Mouse (Mus musculus) G1E (cell line): ENCODE data around the gene Zfp12. TPM values are rescaled to one million over a fixed set of nuclear protein-coding genes. Genes with fewer than 3 reads are reported as not detected.

Experiments
- ATAC-seq: 2 replicates; pipeline ENCODE4 v1.8.0; 2016; ENCODE audit warnings: mild to moderate bottlenecking; ENCODE audit not compliant: insufficient number of reproducible peaks, poor library complexity, low FRiP score, severe bottlenecking; ENCODE audit errors: extremely low read depth
- DNase-seq: peaks from one replicate; pipeline ENCODE4 v3.0.0; 2012; ENCODE audit warnings: low spot score
- H3K27me3 ChIP-seq: 2 replicates; pipeline ENCODE4 v1.6.1; 2012; ENCODE audit warnings: mild to moderate bottlenecking, low read length, inconsistent platforms; ENCODE audit not compliant: insufficient read depth
- H3K36me3 ChIP-seq: replicated peaks from 2 replicates; pipeline ENCODE3; 2012; ENCODE audit warnings: mild to moderate bottlenecking, inconsistent platforms
- H3K4me1 ChIP-seq: 2 replicates; pipeline ENCODE4 v1.6.1; 2012; ENCODE audit warnings: low read depth, low read length, inconsistent platforms, mixed read lengths; ENCODE audit not compliant: insufficient read depth
- H3K4me3 ChIP-seq: 2 replicates; pipeline ENCODE4 v1.5.1; 2012; ENCODE audit warnings: low read depth, mild to moderate bottlenecking, inconsistent platforms, low read length, moderate library complexity, mixed read lengths
- H3K9me3 ChIP-seq: replicated peaks from 2 replicates; pipeline ENCODE4 v1.6.1; 2012; ENCODE audit warnings: inconsistent platforms
- CTCF ChIP-seq: IDR thresholded peaks from 2 replicates; pipeline ENCODE4 v1.5.1; 2012; ENCODE audit warnings: low read depth, low read length, inconsistent platforms, mixed read lengths
- GATA1 ChIP-seq: IDR thresholded peaks from 2 replicates; pipeline ENCODE4 v1.6.1; 2012; ENCODE audit warnings: borderline replicate concordance, low read length, inconsistent platforms, mixed read lengths
- GATA2 ChIP-seq: IDR thresholded peaks from 2 replicates; pipeline ENCODE4 v1.6.1; 2012; ENCODE audit warnings: low read depth, low read length, inconsistent platforms, borderline replicate concordance
- POLR2AphosphoS5 ChIP-seq: IDR thresholded peaks from 2 replicates; pipeline ENCODE4 v1.6.1; 2012; ENCODE audit warnings: low read depth, low read length, inconsistent platforms; ENCODE audit not compliant: insufficient replicate concordance
- TAL1 ChIP-seq: conservative IDR thresholded peaks from 2 replicates; pipeline ENCODE4 v1.6.1; 2012; ENCODE audit warnings: low read depth, low read length, inconsistent platforms, mixed read lengths
- polyA plus RNA-seq: library from polyadenylated mRNA; stranded (reverse); fragments of >175 nt; gene quantifications from 2 replicates; pipeline ENCODE4 v1.2.3, GENCODE M21; 2012
- total RNA-seq, 2 experiments: library from RNA; stranded (forward) in 1 of 2; stranded (reverse) in 1 of 2; fragments of 200-1000 nt in 1 of 2; fragments of >200 nt in 1 of 2; fragmentation: Nextera tagmentation in 1 of 2; gene quantifications; 2 replicates each; pipeline ENCODE4 v1.2.3; 2014 to 2017

Gene Zfp12
- total and polyA plus RNA-seq, 3 experiments = 4.2 to 22.3 (median 21.4) TPM

DNA sequence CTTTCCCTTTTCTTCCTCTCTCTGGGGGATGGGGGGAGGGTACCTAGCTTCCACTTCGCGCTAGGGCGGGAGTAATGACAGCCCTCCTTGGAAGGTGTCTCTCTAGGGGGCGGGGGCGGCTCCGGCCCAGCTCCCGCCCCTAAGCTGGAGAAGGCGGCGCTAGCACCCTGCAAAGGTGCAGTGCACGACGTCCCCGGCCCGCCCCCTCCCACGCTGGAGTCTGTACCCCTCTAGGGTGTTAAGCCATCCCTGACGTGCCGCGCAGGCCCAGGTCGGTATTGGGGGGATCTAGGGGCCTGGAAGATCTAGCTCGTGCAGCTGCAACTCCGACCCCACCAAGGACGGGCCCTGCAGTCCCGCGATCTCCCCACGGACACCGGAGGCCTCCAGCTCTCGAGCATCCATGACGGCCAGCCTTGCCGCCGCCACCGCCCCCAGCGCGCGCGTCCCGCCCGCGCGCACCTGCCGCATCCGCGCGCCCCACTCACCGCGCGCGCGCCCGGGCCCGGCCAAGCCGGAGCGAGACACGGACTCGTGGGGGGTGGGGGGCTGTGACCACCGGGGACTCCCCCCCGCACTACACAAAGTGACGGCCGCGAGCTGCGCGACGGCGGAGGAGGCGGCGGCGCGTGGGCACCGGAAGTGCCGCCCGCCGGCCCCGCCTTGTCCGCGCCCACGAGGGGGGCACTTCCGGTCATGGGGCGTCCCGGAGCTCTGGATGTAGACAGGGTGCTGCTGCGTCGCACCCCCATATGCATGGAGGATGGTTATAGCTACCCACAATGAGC lies 34.6 kb downstream of the Zfp12 start, which contains the start of gene Zfp316:
Gene Zfp316, minus strand, starts transcription at position 660 of the 788 bp plus-strand sequence.
- peak; percentile 52 for ATAC-seq

DNA sequence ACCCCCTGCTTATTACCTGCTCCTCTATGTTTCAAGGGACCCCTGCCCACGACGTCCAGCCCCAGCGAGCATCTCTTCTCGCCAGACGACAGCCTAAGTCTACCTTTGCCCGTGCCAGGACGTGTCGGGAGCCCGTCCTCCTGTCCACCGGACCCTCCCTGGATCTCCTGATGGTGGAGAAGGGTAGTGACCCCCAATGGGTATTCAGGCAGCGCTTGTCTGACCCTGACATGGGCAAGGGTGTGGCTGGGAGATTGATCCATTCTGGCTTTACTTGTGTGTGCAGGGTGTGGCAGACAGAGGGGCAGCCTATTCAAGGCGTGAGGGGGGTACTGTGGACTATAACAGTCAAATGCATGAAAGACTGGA lies 35.2 kb downstream of the Zfp12 start:
- no peak for ATAC-seq

More for the DNA sequence above, 34.6 kb downstream of the Zfp12 start, which contains the start of gene Zfp316:
- Histone ChIP-seq H3K9me3 (no peaks in the 10 kb centered on the region), H3K4me3 (peak within 1 kb of the TSS; percentile 85), H3K36me3 (peaks cover 22% of the 10 kb centered on the region), H3K27me3 (peaks cover 1% of the 10 kb centered on the region; the same call in 1 of the 2 replicates), H3K4me1 (peaks cover 74% of the 10 kb centered on the region)
- TF ChIP-seq CTCF (no peak), GATA2 (no peak), TAL1 (no peak), GATA1 (no peak), POLR2AphosphoS5 (no peak)
- peak; percentile 64 for DNase-seq

DNA sequence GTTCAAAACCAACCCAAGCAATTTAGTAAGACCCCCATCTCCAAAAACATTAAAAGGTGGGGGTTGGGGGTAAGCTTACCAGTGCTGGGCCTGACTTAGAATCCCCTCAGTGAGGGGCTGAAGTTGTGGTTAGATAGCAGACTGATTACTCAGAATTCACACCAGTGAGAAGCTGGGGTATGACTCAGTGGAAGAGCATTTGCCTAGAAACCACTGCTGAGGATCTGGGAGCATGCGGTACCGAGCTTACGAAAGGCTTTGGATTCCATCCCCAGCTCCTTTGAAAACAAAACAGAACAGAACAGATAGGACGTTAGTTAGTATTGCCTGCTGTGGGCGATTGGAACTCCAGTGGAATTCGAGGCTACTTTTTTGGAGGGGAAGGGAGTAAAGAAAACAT lies 36.7 kb downstream of the Zfp12 start:
- Histone ChIP-seq H3K36me3 (peaks cover 13% of the 10 kb centered on the region), H3K27me3 (peaks cover 16% of the 10 kb centered on the region; the same call in 1 of the 2 replicates), H3K9me3 (no peaks in the 10 kb centered on the region), H3K4me3 (no peak overlapping the region), H3K4me1 (peaks cover 76% of the 10 kb centered on the region)
- DNase-seq (no peak), ATAC-seq (no peak)
- TF ChIP-seq CTCF (no peak), POLR2AphosphoS5 (no peak), TAL1 (no peak), GATA2 (no peak), GATA1 (no peak)

More for the DNA sequence above, 35.2 kb downstream of the Zfp12 start:
- TF ChIP-seq GATA2 = no peak
- TF ChIP-seq CTCF = no peak
- TF ChIP-seq TAL1 = no peak
- TF ChIP-seq GATA1 = no peak
- TF ChIP-seq POLR2AphosphoS5 = no peak
- Histone ChIP-seq H3K36me3 (peaks cover 17% of the 10 kb centered on the region), H3K27me3 (peaks cover 5% of the 10 kb centered on the region; the same call in 1 of the 2 replicates), H3K4me3 (peak overlapping the region; percentile 85), H3K9me3 (no peaks in the 10 kb centered on the region), H3K4me1 (peaks cover 73% of the 10 kb centered on the region)
- DNase-seq = peak; percentile 13

DNA sequence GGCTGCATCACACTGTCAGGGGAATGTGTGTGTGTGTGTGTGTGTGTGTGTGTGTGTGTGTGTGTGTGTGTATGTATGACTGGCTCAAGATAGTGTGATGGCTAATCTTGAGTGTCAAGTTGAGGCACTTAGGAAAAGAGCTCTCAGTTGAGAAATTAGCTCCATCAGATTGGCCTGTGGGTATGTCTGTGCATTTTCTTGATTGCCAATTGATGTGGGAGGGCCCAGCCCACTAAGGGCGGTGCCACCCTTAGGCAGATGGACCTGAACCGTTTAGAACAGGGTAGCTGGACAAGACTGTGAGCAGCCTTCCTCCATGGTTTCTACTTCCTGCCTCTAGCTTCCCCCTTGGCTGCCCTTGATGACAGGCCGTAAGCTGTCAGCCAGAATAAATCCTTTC lies 37.1 kb downstream of the Zfp12 start:
- no peak for ATAC-seq
- H3K4me3 ChIP-seq = no peak overlapping the region; the same call in 1 of the 2 replicates

DNA sequence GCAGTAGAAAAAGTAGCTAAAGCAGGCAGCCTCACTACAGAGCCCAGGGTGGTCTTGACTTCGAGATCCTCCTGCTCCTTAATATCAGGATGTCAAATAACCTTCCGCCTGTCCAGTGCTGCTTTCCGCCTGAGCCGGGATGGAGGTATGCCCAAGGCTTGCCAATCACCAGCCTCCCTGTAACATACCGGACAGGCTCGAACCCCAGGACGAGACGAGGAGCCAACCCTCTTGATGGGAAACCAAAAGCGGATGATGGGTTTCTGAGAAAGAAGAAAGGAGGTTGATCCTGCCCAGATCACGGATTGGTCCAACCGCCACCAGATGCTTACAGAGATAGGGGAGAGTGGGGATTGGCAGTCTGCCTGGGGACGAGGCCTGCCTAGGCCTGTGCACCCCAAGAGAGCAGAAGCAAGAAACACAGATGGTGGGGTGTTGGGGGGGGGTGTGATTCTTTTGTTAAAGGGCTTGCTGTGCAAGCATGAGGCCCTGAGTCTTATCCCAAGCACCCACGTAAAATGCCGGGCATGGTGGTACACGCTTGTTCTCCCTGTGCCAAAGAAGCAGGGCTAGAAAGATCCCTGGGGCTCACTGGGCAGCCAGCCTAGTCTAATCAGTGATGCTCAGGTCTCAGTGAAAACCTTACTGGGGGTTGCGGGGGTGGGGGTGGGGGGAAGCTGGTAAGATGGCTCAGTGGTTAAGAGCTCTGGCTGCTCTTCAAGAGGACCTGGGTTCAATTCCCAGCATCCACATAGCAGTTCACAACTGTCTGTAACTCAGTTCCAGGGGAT lies 37.8 kb downstream of the Zfp12 start:
- peak; percentile 70 for DNase-seq
- TF ChIP-seq GATA1 (no peak), GATA2 (no peak), CTCF (no peak), TAL1 (no peak; the same call in 1 of the 2 replicates), POLR2AphosphoS5 (no peak)

More for the DNA sequence above, 37.1 kb downstream of the Zfp12 start:
- Histone ChIP-seq H3K36me3 (peaks cover 13% of the 10 kb centered on the region), H3K9me3 (no peaks in the 10 kb centered on the region), H3K27me3 (peaks cover 19% of the 10 kb centered on the region), H3K4me1 (peaks cover 72% of the 10 kb centered on the region)
- TF ChIP-seq TAL1 = no peak
- no peak for TF ChIP-seq POLR2AphosphoS5
- TF ChIP-seq GATA1 = no peak
- no peak for TF ChIP-seq GATA2
- no peak for TF ChIP-seq CTCF
- no peak for DNase-seq

DNA sequence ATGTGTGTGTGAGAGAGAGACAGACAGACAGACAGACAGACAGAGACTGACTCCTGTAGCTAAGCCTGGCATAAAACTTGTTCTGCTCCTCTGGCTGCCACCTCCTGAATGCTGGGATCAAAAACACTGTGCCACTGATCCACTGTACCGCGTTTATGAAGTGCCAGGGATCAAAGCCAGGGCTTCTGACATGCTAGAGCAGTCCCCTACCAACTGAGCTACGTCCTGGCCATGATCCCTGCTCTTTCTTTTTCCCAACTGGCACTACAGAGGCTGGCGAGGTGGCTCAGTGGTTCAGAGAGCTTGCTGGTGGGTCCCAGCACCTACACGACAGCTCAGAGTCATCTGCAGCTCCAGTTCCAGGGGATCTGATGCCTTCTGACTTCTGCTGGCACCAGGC lies 40.8 kb downstream of the Zfp12 start:
- DNase-seq = no peak
- Histone ChIP-seq H3K4me1 (peaks cover 47% of the 10 kb centered on the region), H3K9me3 (no peaks in the 10 kb centered on the region), H3K27me3 (peaks cover 49% of the 10 kb centered on the region), H3K4me3 (no peak overlapping the region), H3K36me3 (peaks cover 8% of the 10 kb centered on the region)
- TF ChIP-seq TAL1 = no peak
- no peak for TF ChIP-seq CTCF
- TF ChIP-seq POLR2AphosphoS5 = no peak
- no peak for TF ChIP-seq GATA1
- no peak for TF ChIP-seq GATA2
- no peak for ATAC-seq

More for the DNA sequence above, 37.8 kb downstream of the Zfp12 start:
- peaks cover 25% of the 10 kb centered on the region for H3K27me3 ChIP-seq
- H3K4me3 ChIP-seq = peak overlapping the region; percentile 33; the same call in 1 of the 2 replicates
- no peaks in the 10 kb centered on the region for H3K9me3 ChIP-seq
- peaks cover 12% of the 10 kb centered on the region for H3K36me3 ChIP-seq
- H3K4me1 ChIP-seq = peaks cover 67% of the 10 kb centered on the region
- ATAC-seq = peak; percentile 65; the same call in 1 of the 2 replicates
